Mouse (Mus musculus): ENCODE data around the gene Slc9a6.

Gene Slc9a6

DNA sequence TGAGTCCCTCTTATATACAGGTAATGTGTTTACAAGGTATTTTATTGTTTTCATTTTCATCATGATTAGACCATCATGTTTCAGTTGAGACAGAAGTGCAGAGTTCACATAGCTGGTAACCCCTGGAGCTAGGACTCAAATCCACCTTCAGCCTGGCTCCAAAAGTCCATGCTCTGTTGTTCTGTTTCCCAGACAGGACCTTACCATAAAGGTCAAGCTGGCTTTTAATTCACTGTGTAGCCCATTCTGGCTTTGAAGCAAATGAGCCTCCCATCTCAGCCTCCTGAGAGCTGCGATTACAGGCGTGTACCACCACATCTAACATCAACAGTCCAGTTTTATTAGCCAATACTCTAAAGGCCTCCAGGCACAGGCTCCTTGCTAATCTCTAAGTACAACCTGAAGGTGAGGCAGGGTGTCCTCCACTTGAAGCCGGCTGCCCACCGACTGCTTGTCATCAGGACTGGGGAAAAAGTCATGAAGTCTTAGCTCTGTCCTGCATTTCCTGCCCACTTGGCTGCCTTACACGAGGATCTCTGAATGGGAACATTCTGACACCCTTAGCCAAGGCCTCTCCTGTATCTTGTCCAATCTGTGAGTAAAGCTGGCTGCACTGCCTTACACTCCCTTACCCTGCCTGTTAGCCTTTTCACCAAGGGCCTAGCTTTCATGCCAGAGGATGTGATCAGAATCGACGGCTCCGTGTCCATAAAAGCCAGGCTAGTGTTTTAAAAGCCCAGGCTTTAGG lies 55.8 kb downstream of the Slc9a6 start:
- DNase-seq (ENCODE audit: low read depth, low spot score): no peak

DNA sequence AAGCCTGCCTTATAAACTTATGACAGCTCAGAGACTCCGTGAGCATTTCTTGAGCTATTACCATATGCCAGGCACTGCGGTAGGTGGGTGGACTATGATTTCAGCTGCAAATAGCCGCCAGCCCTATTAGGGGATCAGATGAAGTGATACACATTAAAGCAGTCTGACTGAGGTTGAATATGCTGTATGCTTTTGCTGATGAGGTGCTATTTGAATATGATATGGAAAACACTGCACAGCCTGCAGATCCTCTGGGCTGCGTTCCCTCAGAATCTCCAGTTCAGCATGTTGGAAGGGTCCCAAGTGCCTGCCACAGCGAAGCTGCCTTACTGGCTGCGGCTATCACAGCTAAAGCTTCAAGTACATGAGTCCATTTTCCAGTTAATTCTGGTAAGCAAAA lies 57.7 kb downstream of the Slc9a6 start:
- DNase-seq (ENCODE audit: low read depth, low spot score): no peak

DNA sequence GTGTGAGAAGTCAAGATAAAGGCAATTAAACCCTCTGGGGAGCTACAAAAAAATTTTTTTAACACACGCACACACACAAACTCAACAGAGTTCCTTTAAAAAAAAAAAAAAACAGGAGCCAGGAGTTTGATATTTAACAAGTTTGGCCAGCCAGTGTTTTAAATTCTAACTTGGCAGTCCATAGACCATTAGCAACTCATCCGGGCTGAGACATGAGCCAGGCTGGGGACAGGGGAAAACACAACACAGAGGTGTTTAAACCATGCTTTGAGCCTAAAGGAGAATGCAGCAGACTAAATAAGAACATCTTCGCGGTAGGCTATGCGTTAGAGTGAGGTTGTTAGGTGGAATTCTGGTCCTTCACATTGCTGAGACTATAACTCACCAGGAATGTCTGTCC lies 58.5 kb downstream of the Slc9a6 start:
- DNase-seq (ENCODE audit: low read depth, low spot score): no peak

DNA sequence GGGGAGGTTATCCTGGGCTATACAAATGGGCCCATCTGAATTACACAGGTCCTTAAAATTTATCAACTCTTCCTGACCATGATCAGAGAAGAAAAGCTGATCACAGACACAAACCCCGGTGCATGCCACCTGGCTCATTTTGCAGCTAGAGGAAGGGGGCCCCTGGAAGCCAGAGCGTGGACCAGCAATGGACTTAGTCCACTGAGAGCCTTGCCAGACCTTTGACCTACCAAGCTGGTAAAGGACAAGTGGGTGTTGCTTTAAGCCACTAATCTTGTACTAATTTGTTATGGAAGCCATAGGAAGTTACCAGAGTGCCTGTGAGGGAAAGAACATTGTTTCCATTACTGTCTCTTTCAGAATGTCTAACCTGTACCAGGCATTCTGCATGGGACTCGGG lies 58.9 kb downstream of the Slc9a6 start:
- no peak for DNase-seq (ENCODE audit: low read depth, low spot score)

DNA sequence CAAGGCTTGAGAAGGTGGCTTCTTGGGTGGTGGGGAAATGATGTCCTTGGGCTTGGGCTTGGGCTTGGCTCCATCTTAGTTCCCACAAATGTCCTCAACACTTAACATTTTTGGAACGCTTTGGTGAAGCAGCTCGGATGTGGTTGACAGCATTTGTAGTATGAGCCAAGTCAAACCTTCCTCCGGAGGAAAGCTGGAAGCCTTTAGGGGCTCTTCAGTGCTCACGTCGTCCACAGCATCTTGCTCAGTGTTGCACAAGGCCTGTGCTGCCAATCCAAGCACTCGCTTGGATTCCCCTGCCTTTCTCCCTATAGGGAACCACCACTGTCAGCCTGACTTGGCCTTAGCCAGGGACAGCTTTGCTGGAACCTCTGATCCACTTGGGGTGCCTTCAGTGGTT lies 66.0 kb downstream of the Slc9a6 start:
- DNase-seq (ENCODE audit: low read depth, low spot score): no peak

DNA sequence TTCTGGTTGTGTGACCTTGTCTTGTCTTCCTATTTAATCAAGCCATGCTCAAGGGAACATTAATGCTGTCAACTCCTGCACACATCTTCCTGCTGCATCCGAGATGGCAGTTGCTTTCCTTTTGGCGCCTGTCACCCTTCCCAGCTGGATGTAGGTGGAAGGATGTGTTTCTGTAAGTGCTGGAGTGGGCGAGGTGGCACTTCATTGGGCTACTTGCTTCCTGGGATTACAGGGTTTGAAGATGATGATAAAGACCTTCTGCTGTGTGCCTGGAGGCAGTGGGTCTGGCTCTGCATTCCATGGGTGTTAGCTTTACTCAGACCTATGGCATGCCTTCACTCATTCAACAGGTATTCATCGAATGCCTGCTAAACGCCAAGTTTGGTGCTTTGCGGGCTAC lies 68.2 kb downstream of the Slc9a6 start:
- DNase-seq (ENCODE audit: low read depth, low spot score): no peak

DNA sequence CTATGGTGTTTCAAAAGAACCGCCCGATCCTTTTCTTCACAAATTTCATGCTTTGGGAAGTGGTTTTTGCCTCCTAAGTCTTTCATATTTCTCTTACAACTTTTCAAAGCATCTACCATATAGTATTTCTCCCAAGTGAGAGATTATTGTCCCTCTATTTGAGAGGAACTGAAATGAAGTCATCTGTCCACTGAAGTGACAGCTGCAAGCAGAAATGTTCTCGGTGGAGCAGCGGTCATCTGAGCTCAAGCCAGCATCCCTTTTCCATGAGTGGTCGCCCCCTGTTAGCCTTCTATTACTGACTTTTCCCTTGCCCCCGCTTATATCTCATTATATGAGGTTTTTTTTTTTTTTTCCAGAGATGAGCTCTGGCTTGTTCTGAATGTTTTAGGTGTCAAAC lies 69.5 kb downstream of the Slc9a6 start:
- no peak for DNase-seq (ENCODE audit: low read depth, low spot score)

DNA sequence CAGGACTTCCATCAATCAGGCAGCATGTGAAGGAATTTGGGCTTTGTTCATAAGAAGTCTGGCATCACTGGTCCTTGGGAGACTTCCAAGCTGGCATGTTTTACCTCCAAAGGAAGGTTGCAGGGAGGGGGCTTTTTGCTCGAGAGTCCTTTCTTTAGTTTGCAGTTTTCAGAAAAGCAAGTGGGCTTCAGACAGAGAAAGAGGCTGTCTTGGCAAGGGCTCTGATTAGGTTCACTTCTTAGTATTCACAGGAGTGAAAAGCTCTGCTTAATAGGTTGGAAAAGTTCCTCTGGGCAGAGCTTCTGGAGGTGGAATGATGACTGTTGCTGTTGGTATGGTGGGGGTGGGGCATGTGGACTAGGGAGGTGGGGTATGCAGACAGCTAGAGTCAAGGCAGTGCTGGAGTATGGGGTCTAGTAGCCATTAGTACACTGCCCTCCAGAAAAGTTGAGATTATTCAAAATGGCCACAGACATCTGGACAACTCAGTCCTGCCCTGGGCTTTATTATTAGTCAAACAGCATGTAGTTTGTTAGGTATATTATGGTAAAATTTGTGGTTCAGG lies 72.7 kb downstream of the Slc9a6 start:
- no peak for DNase-seq (ENCODE audit: low read depth, low spot score)

DNA sequence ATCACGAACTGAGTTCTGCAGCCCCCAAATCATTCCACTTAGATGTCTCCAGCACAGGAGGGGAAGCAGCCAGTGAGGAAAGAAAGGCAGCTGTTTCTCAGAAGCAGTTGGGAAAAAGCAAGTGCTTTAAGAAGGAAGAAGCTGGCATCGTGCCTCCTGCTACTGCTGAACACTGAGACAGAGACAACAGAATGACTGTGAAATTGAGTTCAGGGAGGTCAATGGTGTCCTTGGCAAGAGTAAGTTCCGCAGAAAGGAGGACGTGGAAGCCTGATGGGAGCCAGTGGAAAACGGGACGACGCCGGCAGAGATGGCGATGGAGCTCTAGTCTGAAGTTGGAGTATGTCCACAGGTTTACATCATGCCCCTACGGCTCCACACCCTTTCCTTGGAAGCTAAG lies 74.0 kb downstream of the Slc9a6 start:
- no peak for DNase-seq (ENCODE audit: low read depth, low spot score)

DNA sequence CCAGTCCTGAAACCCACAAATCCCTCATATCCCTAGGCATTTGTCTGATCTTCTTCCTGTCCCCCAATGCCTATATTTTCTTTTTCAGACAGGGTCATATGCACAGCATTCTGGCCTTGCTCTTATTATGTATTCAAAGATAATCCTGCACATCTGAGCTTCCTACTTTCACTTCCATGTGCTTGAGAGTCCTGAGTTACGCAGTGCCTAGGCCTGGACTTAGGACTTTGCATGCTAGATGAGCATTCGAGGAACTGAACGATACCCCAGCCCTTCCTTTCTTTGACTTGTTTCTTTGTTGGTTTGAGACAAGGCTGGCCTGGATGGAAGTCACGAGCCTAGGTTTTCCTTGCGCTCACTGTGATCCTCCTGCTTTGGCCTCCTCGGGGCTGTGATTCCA lies 83.0 kb downstream of the Slc9a6 start:
- no peak for DNase-seq (ENCODE audit: low read depth, low spot score)

DNA sequence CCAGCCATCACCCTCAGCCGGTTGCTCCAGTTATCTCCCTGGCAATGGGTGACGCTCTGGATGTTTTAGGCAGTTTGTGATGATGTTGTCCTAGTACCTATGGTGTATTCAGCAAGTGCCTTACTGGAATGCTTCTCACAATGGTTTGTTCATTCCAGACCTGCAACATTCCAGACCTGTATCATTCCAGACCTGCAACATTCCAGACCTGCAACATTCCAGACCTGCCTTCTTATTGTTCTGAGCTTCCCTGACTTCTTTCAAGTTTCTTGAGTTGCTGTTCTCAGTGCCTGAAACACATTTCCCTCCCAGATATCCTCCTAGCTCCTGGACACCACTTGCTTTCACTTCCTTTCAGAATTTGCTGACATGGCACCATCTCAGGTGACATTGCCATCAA lies 85.0 kb downstream of the Slc9a6 start:
- no peak for DNase-seq (ENCODE audit: low read depth, low spot score)

DNA sequence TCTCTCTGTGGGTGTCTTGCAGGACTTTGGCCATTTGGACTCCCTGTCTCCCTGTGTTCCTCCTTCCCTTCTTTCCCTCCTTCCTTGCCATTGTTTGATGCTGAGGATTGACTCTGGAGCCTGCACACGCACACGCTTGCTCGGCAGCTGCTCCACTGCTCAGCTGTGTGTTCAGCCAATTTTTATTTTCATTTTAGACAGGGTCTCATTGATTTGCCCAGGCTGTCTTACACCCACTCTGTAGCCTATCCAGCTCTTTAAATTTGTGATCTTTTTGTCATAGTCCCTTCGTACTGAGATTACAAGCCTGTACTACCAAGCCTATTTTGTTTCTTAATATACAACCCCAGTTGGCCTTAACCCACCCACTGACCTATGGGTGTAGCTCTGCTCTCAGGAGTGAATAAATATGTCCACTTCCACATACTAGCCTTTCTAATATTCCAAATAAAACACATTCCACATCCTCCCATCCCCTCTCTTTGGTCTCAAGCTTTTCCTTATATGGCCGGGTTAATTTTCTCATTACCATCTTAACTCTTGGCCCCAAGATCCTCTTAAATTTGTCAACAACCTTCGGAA lies 87.7 kb downstream of the Slc9a6 start:
- DNase-seq (ENCODE audit: low read depth, low spot score): no peak

DNA sequence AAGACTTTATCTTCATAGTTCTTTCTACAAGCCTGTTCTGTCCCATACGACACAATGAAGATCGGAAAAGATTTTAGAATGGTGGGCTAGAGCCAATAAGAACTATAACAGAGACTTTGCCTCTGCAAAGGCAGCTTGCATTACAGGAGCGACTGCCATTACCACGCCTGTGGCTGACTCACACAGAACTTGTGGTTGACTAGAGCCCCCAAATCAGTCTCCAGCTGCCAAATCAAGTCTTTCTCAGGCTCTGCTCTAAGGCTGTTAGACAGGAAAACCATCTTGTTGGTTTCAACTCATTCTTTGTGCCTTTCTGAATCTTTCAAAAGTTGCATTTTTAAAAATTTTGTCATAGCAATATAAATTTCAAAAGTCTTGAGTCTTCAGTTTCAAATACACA lies 88.3 kb downstream of the Slc9a6 start:
- no peak for DNase-seq (ENCODE audit: low read depth, low spot score)

DNA sequence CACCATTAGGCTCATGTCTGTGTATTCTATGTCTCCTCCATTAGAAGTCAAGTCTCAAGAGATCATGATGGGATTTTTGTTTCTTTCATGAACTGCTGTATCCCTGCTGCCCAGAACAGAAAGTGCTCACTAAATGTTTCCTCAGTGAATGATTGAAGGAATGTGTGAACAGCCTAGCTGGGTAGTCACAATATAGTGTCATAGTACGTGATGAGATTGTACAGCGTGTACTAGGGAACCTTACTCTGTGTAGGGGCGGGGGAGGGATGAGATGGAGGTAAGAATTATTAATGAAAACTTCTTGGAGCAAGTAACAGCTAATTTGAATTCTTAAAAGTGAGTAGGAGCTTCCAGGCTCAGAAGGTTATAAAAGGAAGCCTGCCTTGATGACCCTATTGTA lies 91.7 kb downstream of the Slc9a6 start:
- no peak for DNase-seq (ENCODE audit: low read depth, low spot score)

DNA sequence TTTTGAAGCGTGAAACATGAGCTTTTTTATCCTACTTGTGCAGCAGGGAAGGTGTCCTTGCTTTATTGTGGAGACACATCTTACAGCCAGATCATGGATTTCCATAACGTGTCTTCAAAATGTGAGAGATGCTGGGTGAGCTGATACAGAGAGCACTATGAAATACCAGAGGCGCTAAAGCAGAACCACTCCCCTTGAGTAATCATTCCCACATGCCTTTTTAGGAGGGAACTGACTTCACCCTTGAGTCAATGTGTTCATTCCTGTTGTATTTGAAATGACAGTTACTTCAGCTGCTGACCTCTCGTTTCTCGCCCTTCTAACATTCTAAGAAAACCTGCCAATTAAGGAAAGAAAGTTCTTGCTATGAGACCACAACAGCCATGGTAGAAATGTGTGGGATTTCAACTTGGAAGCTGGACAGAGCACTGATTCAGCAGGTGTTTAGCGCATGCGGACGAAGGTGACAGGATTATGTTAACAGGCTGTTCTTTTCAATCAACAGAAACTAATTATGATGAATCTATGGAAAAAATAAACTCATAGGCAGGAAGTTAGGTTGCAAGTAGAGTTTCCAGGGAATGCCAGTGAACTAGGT lies 94.5 kb downstream of the Slc9a6 start:
- no peak for DNase-seq (ENCODE audit: low read depth, low spot score)

DNA sequence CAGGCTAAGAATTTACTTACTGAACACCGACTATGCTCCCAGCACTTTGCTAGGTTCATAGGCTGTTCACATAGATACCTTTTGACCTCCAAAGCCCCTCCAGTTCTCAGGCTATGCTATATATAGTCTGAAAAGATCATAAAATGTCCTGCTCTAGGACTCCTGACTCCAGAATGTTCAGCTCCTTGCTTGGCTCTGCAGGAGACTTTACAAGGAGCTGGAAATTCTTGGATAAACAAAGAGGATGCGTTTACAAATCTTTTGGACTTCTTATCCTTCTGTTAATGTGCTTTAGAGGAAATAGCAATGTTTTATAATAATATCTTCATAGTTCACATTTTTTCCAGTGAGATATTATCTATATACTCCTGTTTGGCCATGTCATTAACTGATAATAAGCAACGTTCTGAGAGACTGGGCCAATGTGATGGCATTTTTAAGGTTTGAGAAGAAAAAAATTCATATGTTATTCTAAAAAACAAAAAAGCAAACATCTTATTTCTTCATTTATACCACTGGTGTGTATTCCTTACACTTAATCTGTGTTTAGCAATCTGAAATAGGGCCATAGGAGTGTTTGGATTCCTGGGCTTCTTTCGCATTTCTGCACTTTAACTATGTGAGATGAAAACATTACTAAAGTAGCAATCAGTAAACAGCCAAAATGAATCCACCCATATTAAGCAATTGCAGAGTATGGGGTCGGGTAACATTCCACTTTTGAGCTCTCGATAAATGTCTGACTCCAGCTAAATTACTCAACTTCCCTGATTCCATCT lies 99.2 kb downstream of the Slc9a6 start:
- no peak for DNase-seq (ENCODE audit: low read depth, low spot score)

DNA sequence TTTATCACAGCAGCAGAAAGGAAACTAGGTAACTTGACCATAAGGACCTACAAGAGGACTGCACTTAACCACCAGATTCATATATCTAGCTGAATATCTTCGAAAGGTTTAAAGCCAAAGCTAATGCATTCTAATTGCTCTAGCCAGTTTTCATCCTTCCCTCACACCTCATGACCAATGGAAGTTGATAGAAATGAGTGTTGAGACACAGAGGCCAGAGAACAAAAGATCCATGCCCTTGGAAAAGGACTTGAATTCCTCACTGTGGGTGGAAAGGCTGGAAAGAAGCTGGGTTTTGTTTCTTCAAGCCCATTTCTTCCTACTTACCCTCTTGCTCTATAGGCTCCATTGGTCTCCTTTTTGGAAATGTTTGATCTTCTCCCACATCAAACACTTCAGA lies 101.0 kb downstream of the Slc9a6 start:
- no peak for DNase-seq (ENCODE audit: low read depth, low spot score)

DNA sequence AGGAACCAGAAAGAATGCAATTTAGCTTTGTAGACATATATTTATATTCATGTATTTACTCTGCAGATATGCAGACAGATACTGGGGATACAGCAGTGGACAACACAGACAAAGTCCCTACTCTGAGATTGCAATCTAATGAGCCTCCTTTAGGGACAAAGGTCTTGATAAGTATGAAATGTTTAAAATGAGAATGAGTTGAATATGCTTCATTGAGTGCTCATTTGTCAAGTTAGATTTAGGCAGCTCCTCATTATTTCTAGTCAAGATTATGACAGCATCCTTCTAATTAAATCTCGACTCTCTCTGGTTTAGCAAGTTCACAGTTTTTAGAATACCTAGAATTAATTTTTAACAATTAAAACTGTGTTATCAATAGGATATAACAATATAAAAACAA lies 103.1 kb downstream of the Slc9a6 start:
- DNase-seq (ENCODE audit: low read depth, low spot score): no peak

Data from telencephalon, adult 2 months (tissue).